Mouse (Mus musculus) liver, postnatal 0 days (tissue): Measurements from ENCODE around the gene Rtkn.

Experiments
- CTCF ChIP-seq: sonication (generic); IDR thresholded peaks from 2 replicates; pipeline ENCODE4 v1.5.1; 2016; ENCODE audit warnings: antibody characterized with exemption, low read depth
- EP300 ChIP-seq: IDR thresholded peaks from 2 replicates; pipeline ENCODE4 v1.6.1; 2016; ENCODE audit warnings: antibody characterized with exemption, low read depth, mild to moderate bottlenecking

DNA sequence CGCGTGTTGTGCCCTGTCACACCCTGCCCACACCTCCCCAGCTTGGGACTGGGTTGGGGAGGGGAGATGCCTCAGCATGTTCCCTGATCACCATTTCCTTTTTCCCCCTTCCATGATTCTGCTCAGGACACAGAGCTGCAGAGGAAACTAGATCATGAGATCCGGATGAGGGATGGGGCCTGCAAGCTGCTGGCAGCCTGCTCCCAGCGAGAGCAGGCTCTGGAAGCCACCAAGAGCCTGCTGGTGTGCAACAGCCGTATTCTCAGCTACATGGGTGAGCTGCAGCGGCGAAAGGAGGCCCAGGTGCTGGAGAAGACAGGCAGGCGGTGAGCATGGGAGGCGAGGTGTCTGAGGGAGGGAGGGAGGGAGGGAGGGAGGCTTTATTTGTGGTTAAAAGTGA lies 10.5 kb downstream of the Rtkn start:
- TF ChIP-seq CTCF = no peak
- TF ChIP-seq EP300 = no peak
